Mouse (Mus musculus) naive thymus-derived CD4-positive, alpha-beta T cell, adult 2 months (primary cell): ENCODE data around the gene Clstn3.
"Not testable (repeated sequence)": the region's sequence is repeated elsewhere in the genome, so short reads cannot be mapped to it uniquely, and the experiment has no call there.

Experiments used
- DNase-seq: peaks from one replicate; pipeline ENCODE4 v3.0.0-alpha.2; 2011; ENCODE audit warnings: low read depth

The Clstn3 gene

DNA sequence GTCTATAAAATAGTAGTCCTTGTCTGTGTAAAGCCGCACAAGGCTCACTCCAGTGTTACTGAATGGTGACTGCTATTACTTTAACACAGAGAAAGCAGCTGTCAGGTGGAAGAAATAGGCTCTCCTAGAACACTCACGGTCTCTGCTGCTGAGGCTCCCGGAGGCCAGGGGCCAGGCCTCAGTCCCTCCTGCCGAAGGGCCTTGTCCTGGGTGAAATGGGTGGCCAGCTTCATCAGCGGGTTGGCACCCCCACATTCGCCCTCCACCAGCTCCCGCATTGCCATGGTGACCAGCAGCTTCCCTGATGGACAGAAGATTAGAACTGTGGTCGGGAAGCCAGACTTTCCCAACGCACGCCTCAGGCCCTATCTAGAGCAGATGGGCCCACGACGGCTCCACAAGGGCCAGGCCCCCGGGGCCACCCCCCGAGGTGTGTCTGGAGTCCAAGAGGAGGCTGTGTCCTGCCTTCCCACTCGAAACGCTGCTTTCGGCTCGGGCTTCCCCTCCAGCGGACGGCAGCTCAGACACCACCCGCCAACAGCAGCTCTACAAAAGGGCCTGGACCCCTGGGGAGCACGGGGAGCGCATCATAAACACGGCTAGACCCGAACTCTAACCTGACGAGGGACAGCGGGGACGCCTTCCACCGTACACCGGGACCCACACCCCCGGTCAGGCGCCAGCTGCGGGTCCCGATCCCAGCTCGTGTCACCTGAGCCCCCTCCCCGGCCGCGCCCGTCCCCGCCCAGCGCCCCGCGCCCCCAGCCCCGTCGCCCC, 50.3 kb downstream of the Clstn3 start:
- peak; percentile 71 for DNase-seq

DNA sequence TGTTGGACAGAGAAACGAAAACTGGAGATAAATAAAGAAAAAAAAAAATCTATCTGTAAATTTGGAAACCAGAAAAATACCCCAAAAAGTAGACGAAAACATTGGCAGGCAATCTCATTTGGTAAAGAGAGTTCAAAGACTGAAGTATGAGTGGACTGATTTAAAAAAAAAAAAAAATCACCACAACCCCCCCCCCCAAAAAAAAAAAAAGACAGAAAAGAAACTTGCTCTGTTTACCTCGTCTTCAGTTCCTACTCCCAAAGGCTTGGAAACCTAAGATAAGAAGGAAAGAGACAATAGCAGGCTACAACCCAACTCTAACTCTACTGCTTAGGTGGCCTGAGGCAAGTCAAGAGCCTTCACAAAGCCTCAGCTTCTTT, 50.8 kb downstream of the Clstn3 start:
- no peak for DNase-seq

DNA sequence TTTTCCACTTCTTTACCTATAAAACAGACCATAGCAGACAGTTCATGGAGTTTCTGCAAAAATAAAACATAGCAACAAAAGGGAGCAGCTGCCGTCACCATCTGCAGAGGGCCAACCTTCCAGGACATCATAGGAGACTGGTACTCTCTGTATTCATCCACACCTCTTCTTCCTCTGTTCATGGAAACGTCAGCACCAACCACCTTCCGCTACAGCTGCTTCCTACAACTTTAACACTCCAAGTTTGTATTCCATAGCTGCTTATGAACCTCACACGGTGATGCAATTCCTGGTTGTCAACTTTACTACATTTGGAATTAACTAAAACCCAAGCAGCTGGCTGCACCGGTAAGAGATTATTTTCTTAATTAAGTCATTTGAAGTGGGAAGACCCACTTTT, 56.2 kb downstream of the Clstn3 start:
- no peak for DNase-seq

DNA sequence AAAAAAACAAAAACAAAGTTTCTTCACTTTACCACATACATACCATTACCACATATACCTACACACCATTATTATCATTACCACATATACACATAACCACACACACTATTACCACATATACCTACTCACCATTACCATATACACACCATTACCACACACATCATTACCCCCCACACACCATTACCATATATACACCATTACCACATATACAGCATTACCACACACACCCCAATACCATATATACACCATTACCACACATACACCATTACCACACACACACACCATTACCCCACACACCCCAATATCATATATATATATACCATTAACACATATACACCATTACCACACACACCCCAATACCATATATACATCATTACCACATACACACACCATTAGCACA, 57.4 kb downstream of the Clstn3 start:
- DNase-seq: no peak

DNA sequence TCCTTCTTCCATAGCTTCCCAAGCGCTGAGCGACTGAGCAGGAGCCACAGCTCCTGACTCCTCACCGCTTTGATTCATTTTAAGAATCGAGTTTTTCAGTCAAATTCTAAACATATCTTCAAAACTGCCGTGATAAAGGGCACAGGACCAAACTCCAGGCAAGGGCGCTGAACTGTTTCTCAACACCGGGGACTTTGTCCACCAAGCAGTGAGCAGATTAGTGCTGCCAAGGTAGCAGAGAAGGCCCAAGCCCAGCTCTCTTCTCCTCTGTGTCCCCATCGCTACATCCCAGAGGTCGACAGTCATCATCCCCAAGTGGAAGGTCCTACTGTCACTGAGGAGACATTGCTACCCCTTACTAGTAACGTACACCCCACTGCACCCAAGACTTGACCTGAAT, 58.3 kb downstream of the Clstn3 start:
- no peak for DNase-seq

DNA sequence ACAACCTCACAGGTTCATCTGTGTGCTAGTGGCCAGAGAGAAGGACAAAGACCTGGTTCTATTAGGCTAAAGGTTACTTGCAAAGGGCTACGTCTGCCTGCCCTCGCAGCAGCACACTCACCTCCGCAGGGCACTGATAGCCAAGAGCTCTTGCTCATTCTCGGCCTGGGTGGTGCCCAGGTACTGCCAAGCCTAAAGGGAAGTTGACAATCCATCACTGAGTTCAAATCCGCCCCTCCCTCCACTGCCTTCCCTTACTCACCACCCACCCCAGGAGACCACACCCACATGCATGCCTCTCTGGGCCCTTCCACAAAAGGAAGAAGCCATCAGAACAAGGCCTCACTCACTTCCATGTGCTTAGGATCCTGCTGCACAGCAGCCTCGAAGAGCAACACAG, 64.9 kb downstream of the Clstn3 start:
- no peak for DNase-seq

DNA sequence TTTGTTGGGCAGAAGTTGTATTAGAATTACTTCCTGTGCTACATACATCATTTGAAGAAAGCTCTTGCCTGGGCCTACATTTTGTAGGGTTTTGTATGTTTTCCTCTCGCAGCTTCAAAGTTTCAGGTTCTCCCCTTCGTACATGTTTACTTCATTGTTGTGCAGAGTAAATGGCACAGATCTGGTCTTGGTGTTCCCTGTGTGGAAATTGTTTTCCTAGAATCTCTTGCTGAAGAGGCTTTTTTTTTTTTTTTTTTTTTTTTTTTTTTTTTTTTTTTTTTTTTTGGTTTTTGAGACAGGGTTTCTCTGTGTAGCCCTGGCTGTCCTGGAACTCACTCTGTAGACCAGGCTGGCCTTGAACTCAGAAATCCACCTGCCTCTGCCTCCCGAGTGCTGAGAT, 69.6 kb downstream of the Clstn3 start:
- not testable (repeated sequence) for DNase-seq
